Mouse (Mus musculus) hindbrain, postnatal 0 days (tissue): ENCODE measurements around the gene Pou6f2. TPM values are rescaled to one million over a fixed set of nuclear protein-coding genes. Genes with fewer than 3 reads are reported as not detected.

Experiments
- ATAC-seq: fragments of 200-750 bp; cut with Nextera tagmentation; 2 replicates; pipeline ENCODE4 v1.8.0; 2017; ENCODE audit warnings: mild to moderate bottlenecking, moderate TSS enrichment, moderate library complexity
- DNase-seq: peaks from one replicate; pipeline ENCODE4 v3.0.0-alpha.2; 2015; ENCODE audit warnings: low spot score
- H3K27ac ChIP-seq: fragments of 300-500 bp; sonication (generic); 2 replicates; pipeline ENCODE4 v1.5.1; 2014; ENCODE audit warnings: mild to moderate bottlenecking
- H3K27me3 ChIP-seq: fragments of 300-500 bp; sonication (generic); 2 replicates; pipeline ENCODE4 v1.6.1; 2014; ENCODE audit warnings: low read length, mixed read lengths; ENCODE audit not compliant: insufficient read depth
- H3K36me3 ChIP-seq: fragments of 300-500 bp; sonication (generic); 2 replicates; pipeline ENCODE4 v1.6.1; 2014; ENCODE audit warnings: low read length, mixed read lengths; ENCODE audit not compliant: insufficient read depth
- H3K4me1 ChIP-seq: fragments of 300-500 bp; sonication (generic); 2 replicates; pipeline ENCODE4 v1.6.1; 2014; ENCODE audit warnings: antibody characterized with exemption, low read length, mixed read lengths; ENCODE audit not compliant: insufficient read depth
- H3K4me2 ChIP-seq: fragments of 300-500 bp; sonication (generic); 2 replicates; pipeline ENCODE4 v1.6.1; 2014; ENCODE audit warnings: low read depth, mild to moderate bottlenecking, low read length, moderate library complexity, mixed read lengths
- H3K4me3 ChIP-seq: fragments of 300-500 bp; sonication (generic); 2 replicates; pipeline ENCODE4 v1.5.1; 2014; ENCODE audit warnings: low read length
- H3K9ac ChIP-seq: fragments of 300-500 bp; sonication (generic); replicated peaks from 2 replicates; pipeline ENCODE4 v1.6.1; 2014; ENCODE audit warnings: mild to moderate bottlenecking, low read length, moderate library complexity, mixed read lengths
- H3K9me3 ChIP-seq: fragments of 300-500 bp; sonication (generic); 2 replicates; pipeline ENCODE4 v1.6.1; 2016; ENCODE audit warnings: low read length, mixed read lengths
- CTCF ChIP-seq: IDR thresholded peaks from 2 replicates; pipeline ENCODE4 v1.5.1; 2016; ENCODE audit warnings: antibody characterized with exemption, control low read depth, low read depth
- WGBS: fragments of 180-500 bp; shearing (Covaris S2); extraction: QIAGEN DNeasy Blood & Tissue Kit; methylation state at CpG from one replicate; pipeline ENCODE4 v1.1.7; 2014; 5-methylcytosine and 5-hydroxymethylcytosine counted together
- polyA plus RNA-seq: library from polyadenylated mRNA; unstranded; fragments of >200 nt; fragmentation: Nextera tagmentation; extraction: Ambion mirVana; gene quantifications from 2 replicates; pipeline ENCODE4 v1.2.1, GENCODE M21; 2015
- total RNA-seq: library from RNA; depleted of rRNA; stranded (reverse); fragments of >200 nt; gene quantifications from 2 replicates; pipeline ENCODE4 v1.2.3, GENCODE M21; 2014

The Pou6f2 gene
- total and polyA plus RNA-seq, 2 experiments from 2014 or later, result 2.9 to 4.4 TPM

GRCm38 (mm10) chr13:18299966-18300365 lies 97.5 kb downstream of the Pou6f2 start:
- no peak overlapping the region for H3K4me3 ChIP-seq

GRCm38 (mm10) chr13:18293438-18293837 lies 104.0 kb downstream of the Pou6f2 start:
- H3K4me1 ChIP-seq, result no peaks in the 10 kb centered on the region
- no peak for DNase-seq
- TF ChIP-seq CTCF, result no peak
- H3K27ac ChIP-seq, result no peak overlapping the region
- no peaks in the 10 kb centered on the region for H3K9me3 ChIP-seq
- no peaks in the 10 kb centered on the region for H3K27me3 ChIP-seq
- no peaks in the 10 kb centered on the region for H3K36me3 ChIP-seq
- 97% methylated on average over 1 of the region's 1 CpGs for WGBS
- H3K4me3 ChIP-seq, result no peak overlapping the region
- no peak overlapping the region for H3K4me2 ChIP-seq
- no peak overlapping the region for H3K9ac ChIP-seq
- no peak for ATAC-seq

More at GRCm38 (mm10) chr13:18299966-18300365, 97.5 kb downstream of the Pou6f2 start:
- Histone ChIP-seq H3K9ac (no peak overlapping the region), H3K4me1 (no peaks in the 10 kb centered on the region), H3K27me3 (no peaks in the 10 kb centered on the region), H3K4me2 (no peak overlapping the region), H3K36me3 (no peaks in the 10 kb centered on the region), H3K27ac (no peak overlapping the region), H3K9me3 (no peaks in the 10 kb centered on the region)
- WGBS, result 89% methylated on average over 1 of the region's 1 CpGs
- DNase-seq (no peak), ATAC-seq (no peak)
- TF ChIP-seq CTCF, result no peak

GRCm38 (mm10) chr13:18290253-18290914 lies 107.1 kb downstream of the Pou6f2 start:
- Histone ChIP-seq H3K27me3 (no peaks in the 10 kb centered on the region), H3K9ac (no peak overlapping the region), H3K27ac (no peak overlapping the region), H3K36me3 (no peaks in the 10 kb centered on the region), H3K4me1 (no peaks in the 10 kb centered on the region), H3K4me3 (no peak overlapping the region), H3K4me2 (no peak overlapping the region), H3K9me3 (no peaks in the 10 kb centered on the region)
- ATAC-seq (no peak), DNase-seq (peak; percentile 9)
- no peak for TF ChIP-seq CTCF
- WGBS, result 71% methylated on average over 4 of the region's 4 CpGs

GRCm38 (mm10) chr13:18287536-18287935 lies 110.0 kb downstream of the Pou6f2 start:
- ATAC-seq (peak; percentile 21; the same call in 1 of the 2 replicates), DNase-seq (peak; percentile 72)
- H3K9me3 ChIP-seq, result no peaks in the 10 kb centered on the region
- H3K27ac ChIP-seq, result 0 out of 2 replicates have a peak overlapping the region, but pooled peaks have one; percentile 36
- 45% methylated on average over 7 of the region's 7 CpGs for WGBS
- no peak for TF ChIP-seq CTCF
- H3K4me1 ChIP-seq, result no peaks in the 10 kb centered on the region
- H3K27me3 ChIP-seq, result no peaks in the 10 kb centered on the region
- H3K4me2 ChIP-seq, result no peak overlapping the region
- H3K9ac ChIP-seq, result no peak overlapping the region
- no peak overlapping the region for H3K4me3 ChIP-seq
- H3K36me3 ChIP-seq, result no peaks in the 10 kb centered on the region

GRCm38 (mm10) chr13:18282361-18282982 lies 115.0 kb downstream of the Pou6f2 start:
- no peak for TF ChIP-seq CTCF
- no peak overlapping the region for H3K4me2 ChIP-seq
- peak; percentile 74 for ATAC-seq
- H3K27me3 ChIP-seq, result no peaks in the 10 kb centered on the region
- H3K9me3 ChIP-seq, result no peaks in the 10 kb centered on the region
- DNase-seq, result peak; percentile 51
- H3K27ac ChIP-seq, result no peak overlapping the region
- no peak overlapping the region for H3K4me3 ChIP-seq
- WGBS, result 26% methylated on average over 5 of the region's 5 CpGs
- H3K4me1 ChIP-seq, result 0 out of 2 replicates have a peak, but pooled peaks cover 8% of the 10 kb centered on the region
- no peak overlapping the region for H3K9ac ChIP-seq
- no peaks in the 10 kb centered on the region for H3K36me3 ChIP-seq

GRCm38 (mm10) chr13:18281084-18281483 lies 116.4 kb downstream of the Pou6f2 start:
- no peaks in the 10 kb centered on the region for H3K36me3 ChIP-seq
- 0 out of 2 replicates have a peak, but pooled peaks cover 8% of the 10 kb centered on the region for H3K4me1 ChIP-seq
- no peaks in the 10 kb centered on the region for H3K27me3 ChIP-seq
- no peak overlapping the region for H3K4me3 ChIP-seq
- H3K9ac ChIP-seq, result no peak overlapping the region
- peak; percentile 87 for DNase-seq
- 13% methylated on average over 3 of the region's 3 CpGs for WGBS
- no peak overlapping the region for H3K4me2 ChIP-seq
- no peaks in the 10 kb centered on the region for H3K9me3 ChIP-seq
- peak; percentile 95 for ATAC-seq
- peak overlapping the region; percentile 57 for H3K27ac ChIP-seq
- TF ChIP-seq CTCF, result no peak

GRCm38 (mm10) chr13:18253131-18253530 lies 144.4 kb downstream of the Pou6f2 start:
- Histone ChIP-seq H3K4me1 (no peaks in the 10 kb centered on the region), H3K36me3 (no peaks in the 10 kb centered on the region), H3K4me3 (no peak overlapping the region), H3K27me3 (no peaks in the 10 kb centered on the region), H3K9ac (no peak overlapping the region), H3K27ac (no peak overlapping the region), H3K9me3 (no peaks in the 10 kb centered on the region), H3K4me2 (no peak overlapping the region)
- ATAC-seq, result peak; percentile 40; the same call in 1 of the 2 replicates
- TF ChIP-seq CTCF, result no peak
- WGBS, result 57% methylated on average over 3 of the region's 3 CpGs
- DNase-seq, result peak; percentile 60
